Mouse (Mus musculus): ENCODE data around the gene Ccdc97. TPM values are rescaled to one million over a fixed set of nuclear protein-coding genes. Genes with fewer than 3 reads are reported as not detected.

Gene Ccdc97
- total RNA-seq, 2 experiments from 2014 or later: 55.0 to 56.6 TPM

DNA sequence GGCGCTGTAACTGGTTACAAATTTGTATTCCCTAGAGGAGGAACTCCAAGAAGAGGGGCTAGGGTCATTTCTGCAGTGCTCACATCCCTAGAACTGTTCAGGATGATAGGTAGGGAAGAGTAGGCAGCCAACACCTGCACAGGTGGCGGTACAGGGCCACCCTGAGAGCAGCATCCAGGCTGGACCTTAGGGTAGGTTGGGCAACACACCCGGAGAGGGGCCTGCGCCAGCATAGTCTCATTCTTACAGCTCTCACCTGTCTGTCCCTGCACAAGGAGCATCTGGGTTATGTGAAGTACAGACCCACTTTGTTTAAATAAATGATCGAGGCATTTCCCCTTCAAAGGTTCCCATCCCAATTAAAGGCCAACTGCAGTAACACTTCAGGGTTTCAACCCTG, 1.9 kb upstream of the Ccdc97 start:
- no peak for DNase-seq

DNA sequence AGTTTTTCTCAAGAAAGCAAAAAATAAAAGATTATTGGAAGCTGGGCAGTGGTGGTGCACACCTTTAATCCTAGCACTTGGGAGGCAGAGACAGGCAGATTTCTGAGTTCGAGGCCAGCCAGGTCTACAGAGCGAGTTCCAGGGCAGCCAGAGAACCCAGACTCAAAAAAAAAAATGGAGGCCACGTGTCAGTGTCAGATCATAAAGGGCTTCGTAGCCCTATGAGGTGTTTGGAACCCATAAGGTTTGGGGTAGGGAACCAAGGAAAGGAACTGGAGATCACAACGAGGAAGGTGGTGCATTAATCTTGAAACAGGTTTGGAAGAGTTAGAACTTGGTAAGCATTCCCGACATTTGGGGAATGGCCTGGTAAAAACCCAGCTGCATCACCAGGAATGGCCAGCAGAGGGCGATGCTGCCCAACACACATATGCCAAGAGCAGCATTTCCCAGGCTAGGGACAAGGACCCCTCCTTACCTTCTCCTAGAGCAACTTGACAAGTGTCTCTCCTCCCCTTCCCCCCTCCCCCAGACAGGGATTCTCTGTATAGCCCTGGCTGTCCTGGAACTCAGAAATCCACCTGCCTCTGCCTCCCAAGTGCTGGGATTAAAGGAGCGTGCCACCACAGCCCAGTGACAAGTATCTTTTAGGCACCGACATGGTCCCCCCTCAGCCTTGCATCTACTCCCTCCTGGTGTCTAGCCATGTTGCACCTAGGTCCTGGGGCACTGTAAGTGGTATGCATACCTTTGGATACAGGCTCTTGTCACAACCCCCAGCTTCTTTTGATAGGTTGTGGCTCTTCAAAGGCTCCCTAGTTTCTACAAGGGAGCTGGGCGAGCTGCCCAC, 1.1 kb upstream of the Ccdc97 start:
- DNase-seq: peak; percentile 70 to 91

DNA sequence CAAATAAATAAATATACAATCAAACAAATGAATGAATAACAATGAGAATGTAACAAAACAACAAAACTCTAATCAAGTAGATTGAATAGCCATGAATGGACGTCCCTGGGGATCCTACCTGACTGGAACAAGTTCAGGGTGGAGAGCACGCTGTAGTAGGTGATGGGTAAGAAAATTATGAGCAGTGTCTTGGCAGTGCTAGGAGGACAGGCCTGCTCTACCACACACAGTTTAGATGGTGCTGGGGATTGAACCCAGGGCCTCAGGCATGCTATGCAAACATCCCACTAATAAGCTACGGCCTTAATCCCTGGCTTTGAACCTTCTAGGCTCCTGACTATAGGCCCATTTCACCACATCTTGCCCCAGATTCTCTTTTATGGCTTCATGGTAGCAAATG, 1.4 kb downstream of the Ccdc97 start:
- DNase-seq: no peak

DNA sequence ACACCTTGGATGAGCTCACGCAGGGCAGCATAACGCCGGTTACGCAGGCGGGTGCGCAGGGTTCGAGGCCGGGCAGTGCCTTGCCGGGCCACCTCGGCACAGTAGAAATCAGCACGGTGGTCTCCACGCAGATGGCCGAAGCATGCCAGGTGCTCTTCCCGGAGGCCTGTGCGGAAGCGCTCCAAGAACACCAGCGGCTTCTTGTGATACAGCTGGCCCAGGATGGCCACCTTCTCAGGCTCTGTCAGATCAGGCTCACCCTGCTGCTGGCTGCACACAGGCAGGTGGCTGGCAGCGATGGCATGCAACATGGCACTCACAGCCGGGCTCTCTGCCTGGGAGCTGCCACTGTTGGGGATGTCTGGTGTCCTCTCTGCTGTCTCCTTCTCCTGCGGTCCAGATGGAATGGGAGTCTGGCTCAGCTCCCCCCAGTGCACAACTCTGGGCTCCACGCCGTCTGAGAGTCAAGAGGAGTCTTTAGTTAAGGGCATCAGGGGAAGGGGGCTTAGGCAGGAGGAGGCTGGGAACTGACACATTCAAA, 3.1 kb downstream of the Ccdc97 start:
- DNase-seq: no peak

DNA sequence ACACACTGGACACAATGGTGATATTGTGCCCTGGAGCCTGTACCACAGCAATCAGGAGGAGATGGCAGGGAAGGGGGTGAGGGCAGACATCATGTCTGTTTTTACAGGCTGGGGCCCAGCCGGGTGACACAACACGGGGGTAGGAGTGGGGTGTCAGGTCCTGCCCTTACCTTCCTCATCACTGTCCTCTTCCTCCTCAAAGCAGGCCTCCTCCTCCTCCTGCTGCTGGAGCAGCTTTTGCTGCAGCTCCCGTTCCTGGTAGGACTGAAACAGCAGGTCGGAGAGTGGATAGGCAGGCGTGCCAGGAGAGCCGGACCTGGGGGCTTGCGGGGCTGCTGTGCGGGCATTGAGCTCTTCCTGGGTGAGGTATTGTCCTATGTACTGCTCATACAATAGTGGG, 4.3 kb downstream of the Ccdc97 start:
- DNase-seq: no peak

DNA sequence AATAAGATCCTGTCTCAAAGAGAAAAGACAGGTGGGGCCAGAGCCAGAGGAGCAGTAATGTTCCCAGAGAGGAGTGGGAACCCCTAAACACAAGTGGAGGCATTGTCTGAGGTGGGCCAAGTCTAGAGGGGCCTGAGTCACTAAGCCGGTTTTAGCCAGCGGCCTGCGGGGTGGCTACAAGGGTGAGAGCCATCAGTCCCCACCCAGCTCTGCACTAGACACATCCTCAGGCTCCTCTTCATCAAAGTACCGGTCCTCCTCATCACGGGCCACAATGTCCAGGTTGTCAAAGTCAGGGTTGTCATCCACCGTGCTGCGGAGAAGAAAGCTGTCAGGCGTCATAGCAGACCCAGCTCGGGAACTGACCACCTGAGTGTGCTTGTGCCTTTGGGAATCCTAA, 6.1 kb downstream of the Ccdc97 start:
- no peak for DNase-seq

DNA sequence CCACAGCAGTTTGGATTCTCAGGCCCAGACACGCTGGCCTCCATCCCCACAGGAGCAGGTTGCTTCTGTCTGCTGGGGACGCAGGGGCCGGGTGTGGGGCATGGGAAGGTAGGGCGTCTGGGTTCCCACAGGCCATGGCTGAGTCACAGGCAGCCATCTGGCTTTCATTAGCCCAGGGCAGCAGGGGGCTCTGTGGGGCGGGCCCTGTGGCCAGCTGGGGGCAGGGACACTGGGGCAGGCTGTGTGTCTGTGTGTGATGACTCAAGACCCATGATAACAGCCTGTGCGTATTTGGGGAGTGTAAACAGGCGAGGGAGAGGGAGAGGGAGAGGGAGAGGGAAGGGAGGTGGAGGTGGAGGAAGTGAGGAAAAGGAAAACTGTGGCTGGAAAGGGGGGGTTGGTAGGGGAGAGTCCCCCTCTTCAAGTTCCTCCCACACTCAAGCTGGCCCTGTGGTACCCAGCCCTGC, 7.1 kb downstream of the Ccdc97 start:
- DNase-seq: peak; percentile 71 to 86

DNA sequence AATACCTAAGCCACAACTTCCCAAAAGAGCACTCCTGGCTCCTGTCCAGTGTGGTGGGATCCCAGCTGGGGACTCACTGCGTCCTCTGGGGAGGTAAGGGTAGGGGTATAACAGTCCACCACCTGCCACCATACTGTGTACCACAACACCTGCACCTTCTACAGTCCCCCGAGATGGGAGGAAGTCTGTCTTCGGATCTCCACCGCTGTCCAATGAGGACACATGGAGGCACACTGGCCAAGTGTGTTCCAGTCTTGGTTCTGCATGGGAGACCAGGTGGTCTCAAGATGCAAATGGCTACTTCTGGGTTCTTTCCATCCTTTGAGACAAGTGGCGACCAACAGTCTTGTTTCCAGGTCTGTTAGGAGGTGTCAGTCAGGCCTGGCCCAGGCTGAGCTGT, 7.7 kb downstream of the Ccdc97 start:
- no peak for DNase-seq

DNA sequence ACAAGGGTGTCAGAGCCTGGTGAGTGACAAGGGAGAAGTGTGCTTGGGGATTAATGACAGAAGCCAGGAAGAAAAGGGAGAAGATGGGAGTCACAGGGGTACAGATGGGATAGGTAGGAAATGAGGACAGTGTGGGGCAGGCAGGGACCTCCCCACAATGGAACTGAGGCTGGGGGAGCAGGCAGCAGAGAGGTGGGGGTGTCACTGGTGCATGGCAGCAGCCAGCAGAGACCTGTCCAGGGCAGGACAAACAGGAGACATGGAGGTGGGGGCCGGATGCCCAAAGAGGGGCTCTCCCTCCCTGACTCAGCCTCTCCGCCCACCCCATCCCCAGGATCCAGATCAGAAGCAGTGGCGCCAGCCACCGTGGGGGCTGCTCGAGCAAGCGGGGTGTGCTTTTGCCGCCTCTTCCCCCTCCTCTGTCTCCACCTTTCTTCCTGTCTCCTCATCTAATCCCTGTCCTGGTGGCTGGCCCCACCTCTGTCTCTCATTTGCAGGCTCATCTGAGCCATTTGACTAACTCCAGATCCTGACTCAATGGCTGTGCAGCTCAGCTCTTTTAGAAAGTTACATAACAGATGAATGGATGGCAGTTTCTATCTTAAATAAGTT, 8.3 kb downstream of the Ccdc97 start:
- DNase-seq: peak; percentile 28 to 44

DNA sequence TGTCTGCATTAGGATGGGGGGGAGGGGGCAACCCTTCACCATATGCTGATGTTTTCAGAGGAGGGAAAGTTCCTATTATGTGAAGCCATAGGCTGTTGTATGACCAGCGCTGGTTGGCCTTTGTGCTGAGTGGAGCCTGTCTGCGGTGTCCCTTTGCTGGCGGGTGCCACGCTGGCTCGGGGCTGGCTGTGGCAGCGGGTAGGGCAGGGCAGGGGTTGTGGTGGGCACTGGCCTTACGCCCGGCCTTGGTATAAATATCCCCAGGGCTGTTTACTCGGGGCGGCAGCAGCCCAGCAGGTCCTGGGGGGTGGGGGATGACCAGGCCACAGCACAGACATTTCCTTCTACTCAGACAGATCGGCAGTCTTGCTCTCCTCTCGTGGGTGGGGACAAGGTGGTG, 8.9 kb downstream of the Ccdc97 start:
- peak; percentile 61 to 69 for DNase-seq

DNA sequence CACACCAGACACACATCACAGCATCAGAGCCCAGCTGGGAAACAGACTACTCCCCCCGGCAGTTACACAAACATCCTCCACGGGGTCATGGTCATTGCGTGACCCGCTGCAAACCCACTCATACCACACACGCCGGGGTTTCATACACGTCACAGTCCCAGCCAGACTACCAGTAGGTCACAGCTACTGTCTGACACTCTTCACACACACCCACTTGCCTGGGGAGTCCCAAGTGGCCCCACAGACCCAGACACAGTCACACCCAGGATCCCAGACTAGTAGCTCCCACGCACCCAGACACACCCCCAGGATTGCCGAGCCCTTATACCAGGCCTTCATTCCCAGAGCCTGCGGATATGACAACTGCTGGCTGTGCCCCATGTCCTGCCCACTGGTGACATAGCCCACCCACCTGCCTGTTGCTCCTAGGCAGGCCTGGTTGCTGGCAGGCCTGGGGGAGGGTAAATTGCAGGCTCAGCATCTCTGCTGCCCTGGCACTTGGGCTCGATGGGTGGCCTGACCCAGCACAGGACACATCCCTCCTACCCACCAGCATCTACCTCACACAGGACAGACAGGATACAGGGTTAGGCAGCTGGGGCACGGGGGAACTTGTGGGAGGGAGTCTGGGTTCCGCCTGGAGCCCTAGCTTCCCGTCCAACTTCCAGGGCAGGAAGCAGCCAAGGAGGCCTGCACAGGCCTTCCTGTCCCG, 11.2 kb downstream of the Ccdc97 start:
- peak; percentile 71 to 89 for DNase-seq

DNA sequence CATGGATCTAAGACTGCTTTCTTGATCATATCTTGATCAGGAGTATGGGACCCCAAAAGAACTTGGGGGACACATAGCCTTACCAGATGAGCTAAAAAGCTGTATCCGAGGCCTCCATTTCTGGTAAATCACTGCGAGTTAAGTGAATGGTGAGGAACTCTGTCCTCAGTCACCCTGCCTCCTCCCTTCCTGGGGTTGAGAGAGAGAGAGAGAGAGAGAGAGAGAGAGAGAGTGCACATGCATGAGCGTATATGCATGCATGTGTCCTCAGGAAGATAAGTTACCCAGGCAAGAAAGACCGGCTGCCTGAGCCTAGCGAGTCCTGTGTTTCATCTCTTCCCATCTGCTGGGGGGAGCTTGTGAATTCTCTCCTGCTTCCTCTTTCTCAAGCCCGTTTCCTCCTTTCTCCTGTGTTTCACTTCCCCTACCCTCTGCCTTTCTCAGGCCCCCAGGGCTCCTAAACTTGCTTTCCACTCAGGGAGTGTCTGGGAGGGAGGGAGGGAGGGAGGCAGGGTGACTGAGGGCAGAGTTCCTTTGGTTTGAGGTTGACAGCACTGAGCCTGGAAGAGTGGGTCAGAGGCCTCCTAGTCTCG, 12.2 kb downstream of the Ccdc97 start:
- peak in 1 of 2 experiments; percentile 70 for DNase-seq

DNA sequence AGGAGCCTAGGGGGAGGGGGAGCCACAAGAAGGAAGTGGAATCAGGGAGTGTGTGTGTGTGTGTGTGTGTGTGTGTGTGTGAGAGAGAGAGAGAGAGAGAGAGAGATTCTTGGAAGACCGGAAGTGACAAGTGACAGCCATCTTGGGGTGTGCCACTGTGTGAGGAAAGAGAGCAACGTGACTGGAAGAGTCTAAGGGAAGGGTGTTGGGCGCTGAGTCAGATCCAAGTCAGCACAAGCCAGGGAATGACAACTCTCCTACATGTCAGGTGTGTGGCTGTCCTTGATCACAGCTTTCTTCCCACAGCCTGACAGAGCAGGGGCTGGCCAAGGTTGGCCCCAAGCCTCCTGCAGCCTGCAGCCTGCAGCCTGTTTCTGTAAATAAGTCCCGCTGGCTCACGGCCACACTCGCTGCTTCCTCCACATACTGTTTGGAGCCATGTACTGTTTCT, 13.1 kb downstream of the Ccdc97 start:
- DNase-seq: peak; percentile 72 to 79

DNA sequence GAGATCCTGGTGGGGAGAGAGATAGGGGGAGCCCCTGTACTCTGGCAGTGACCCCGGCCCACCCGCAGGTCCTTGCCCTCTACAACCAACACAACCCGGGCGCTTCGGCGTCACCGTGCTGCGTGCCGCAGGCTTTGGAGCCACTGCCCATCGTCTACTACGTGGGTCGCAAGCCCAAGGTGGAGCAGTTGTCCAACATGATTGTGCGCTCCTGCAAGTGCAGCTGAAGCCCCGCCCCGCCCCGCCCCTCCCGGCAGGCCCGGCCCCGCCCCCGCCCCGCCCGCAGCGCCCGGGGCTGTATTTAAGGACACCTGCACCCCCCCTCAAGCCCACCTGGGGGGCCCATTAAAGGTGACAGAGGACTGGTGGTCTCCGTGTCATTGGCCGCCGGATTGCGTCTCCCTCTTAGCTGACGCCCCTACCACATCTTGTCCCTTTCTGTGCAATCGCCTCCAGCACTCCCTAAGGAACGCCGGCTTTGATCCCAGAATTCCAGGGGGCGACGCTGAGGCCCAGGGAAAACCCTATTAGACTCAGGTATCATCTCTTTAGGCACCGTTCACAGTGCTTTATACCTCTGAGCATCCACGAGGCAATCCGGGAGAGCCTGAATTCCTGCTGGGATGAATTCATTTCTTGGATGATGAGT, 14.0 kb downstream of the Ccdc97 start:
- DNase-seq: peak in 1 of 2 experiments; percentile 31

DNA sequence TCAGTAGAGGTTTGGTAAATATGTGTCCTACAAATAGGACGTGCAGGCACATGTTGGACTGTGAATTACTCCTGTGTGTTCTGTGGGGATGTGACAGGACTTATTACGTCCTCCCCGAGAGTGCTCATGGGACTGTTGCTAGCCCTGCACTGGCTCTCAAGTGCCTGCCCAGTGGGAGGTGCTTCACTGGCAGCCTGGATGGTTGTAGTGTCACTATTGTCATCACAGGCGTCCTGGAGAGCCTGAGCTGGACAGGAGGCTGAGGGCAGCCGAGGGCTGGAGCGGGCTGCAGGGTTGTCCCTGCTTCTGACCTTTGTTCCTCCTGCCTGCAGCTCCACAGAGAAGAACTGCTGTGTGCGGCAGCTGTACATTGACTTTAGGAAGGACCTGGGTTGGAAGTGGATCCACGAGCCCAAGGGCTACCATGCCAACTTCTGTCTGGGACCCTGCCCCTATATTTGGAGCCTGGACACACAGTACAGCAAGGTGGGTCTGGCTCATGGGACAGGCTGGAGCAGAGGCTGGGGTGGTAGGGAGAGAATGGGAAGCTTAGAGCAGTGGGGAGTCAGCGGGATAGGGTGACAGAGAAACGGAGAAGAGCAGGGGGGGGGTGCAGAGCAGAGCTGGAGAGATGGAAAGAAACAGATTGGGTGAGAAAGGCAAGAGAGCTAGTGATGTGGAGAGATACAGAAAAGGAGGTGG, 14.9 kb downstream of the Ccdc97 start:
- peak; percentile 59 to 68 for DNase-seq

DNA sequence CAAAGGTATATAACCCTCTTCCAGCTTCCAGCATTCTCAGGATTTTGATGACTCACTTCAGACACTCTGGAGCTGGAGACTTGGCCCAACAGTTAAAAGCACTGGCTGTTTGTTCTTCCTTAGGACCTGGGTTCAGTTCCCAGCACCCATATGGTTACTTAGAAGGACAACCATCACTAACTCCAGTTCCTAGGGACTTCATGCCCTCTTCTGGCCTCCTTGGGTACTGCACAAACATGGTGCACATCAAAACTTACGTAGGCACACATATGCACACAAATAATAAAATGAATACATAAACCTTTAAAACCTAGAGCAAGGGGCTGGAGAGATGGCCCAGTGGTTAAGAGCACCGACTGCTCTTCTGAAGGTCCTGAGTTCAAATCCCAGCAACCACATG, 16.5 kb downstream of the Ccdc97 start:
- DNase-seq: no peak

DNA sequence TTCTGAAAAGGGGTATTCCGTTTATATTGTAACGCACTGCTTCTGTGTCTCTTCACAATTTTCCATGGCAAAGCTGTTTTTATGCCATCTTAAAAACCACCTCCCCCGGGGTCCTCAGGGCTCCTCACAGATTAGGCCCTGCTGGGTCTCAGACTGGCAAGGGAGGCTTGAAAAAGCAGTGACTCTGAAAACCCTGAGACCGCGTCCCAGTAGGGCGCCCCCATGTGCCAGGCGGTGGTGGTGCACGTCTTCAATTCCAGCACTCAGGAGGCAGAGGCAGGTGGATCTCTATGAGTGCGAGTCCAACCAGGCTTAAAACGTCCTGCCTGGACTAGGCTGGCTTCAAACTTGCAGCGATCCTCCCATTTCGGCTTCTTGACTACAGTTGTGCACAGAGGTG, 18.2 kb downstream of the Ccdc97 start:
- no peak for DNase-seq

DNA sequence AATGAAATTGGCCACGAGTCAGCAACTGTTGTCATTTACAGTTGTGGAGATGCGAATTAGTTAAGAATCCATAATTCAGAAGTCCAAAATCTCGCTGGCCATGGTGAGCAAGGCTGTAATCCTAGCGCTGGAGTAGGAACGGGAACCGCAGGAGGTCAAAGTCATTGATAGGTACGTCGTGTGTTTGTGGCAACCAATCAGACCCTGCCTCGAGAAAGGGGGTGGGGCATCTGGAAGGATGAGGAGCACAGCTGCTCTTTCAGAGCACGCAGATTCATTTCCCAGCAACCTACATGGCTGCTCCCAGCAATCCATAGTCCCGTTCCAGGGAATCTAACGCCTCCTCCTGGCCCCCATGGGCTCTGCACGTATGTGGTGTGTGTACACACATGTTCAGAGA, 19.0 kb downstream of the Ccdc97 start:
- no peak for DNase-seq

DNA sequence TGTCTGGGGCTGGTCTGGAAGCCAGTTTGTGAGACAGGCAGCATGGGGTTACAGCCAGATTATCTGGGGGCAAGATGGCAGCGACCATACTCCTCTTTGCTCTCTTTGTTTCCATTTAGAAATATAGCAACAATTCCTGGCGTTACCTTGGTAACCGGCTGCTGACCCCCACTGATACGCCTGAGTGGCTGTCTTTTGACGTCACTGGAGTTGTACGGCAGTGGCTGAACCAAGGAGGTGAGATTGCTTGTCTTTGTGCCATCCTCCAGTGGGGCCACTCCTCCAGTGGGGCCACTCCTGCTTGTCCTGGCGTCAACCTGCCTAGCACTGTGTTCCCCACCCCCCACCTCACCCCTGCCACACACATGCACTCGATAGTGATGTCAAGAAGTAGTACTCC, 24.8 kb downstream of the Ccdc97 start:
- no peak for DNase-seq

DNA sequence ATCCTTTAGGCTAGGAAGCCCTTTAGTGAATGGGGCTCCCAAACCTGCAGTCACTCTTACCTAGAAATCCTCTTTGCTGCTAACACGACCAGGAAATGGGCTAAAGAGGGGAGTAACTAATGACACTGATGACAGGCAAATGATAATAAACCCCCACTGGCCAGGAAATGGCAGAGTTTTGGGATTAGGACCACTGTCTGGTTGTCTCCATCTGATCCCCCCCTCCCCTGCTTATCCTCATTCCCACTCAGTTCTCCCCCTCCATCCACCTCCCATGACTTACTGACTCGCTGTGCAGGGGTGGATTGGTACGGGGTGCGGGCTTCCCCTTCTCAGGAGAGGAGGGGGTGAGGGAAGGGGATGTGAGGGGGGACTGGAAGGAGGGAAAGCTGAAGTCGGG, 28.8 kb downstream of the Ccdc97 start:
- DNase-seq: no peak

DNA sequence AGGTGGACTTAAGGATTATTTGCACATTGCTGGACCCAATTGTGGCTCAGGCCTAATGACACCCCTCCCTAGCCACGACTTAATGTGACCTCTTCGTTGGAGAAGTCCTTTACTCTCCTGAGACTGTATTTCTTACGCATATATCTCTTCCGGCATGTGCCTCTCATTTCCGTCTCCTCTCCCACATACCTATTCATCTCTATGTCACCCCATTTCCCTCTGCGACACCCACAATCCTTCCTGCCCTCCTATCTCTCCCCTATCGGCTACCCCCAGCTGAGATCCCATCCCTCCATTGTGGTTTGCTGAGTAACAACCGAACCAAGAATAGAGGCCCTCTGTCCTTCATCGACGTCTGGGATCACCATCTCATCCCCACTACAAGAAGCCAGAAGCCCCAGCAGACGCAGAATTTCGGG, 29.3 kb downstream of the Ccdc97 start:
- DNase-seq: no peak

Measured in heart, adult 18-20 months (tissue).